Mouse (Mus musculus): ENCODE measurements at regions not wholly inside any gene's neighbourhood (a gene's known extent, or its start where the extent isn't known, plus 50 kb on each side); places are given as distances from the start of the nearest gene placed in this dataset.
"Not testable (repeated sequence)": the region's sequence is repeated elsewhere in the genome, so short reads cannot be mapped to it uniquely, and the experiment has no call there.

- no peak for DNase-seq (ENCODE audit: low spot score in 2 of 2)
Measured at GRCm38 (mm10) chr11:27105920-27106319, 512.1 kb upstream of the Vrk2 start.

- no peak for DNase-seq (ENCODE audit: low spot score in 2 of 2)
Measured at GRCm38 (mm10) chr11:27102906-27103305, 509.1 kb upstream of the Vrk2 start.

GRCm38 (mm10) chr11:27102045-27102444 lies 508.2 kb upstream of the Vrk2 start:
- no peak for DNase-seq (ENCODE audit: low spot score in 2 of 2)

GRCm38 (mm10) chr11:27096615-27097014 lies 502.8 kb upstream of the Vrk2 start:
- no peak for DNase-seq (ENCODE audit: low spot score in 2 of 2)

GRCm38 (mm10) chr11:27095460-27095859 lies 501.7 kb upstream of the Vrk2 start:
- DNase-seq (ENCODE audit: low spot score in 2 of 2): not testable (repeated sequence)

- no peak for DNase-seq (ENCODE audit: low spot score in 2 of 2)
Measured at GRCm38 (mm10) chr11:27086516-27086915, 492.7 kb upstream of the Vrk2 start.

- no peak for DNase-seq (ENCODE audit: low spot score in 2 of 2)
Measured at GRCm38 (mm10) chr11:27081188-27081587, 487.4 kb upstream of the Vrk2 start.

- DNase-seq (ENCODE audit: low spot score in 2 of 2): no peak
Measured at GRCm38 (mm10) chr11:27070381-27070780, 476.6 kb upstream of the Vrk2 start.

- DNase-seq (ENCODE audit: low spot score in 2 of 2): no peak
Measured at GRCm38 (mm10) chr11:27027243-27027852, 433.5 kb upstream of the Vrk2 start.

GRCm38 (mm10) chr11:27025500-27025899 lies 431.7 kb upstream of the Vrk2 start:
- no peak for DNase-seq (ENCODE audit: low spot score in 2 of 2)

- DNase-seq (ENCODE audit: low spot score in 2 of 2): peak; percentile 43 to 60
Measured at GRCm38 (mm10) chr11:26996292-26997099, 402.7 kb upstream of the Vrk2 start.

GRCm38 (mm10) chr11:26981216-26981615 lies 387.4 kb upstream of the Vrk2 start:
- no peak for DNase-seq (ENCODE audit: low spot score in 2 of 2)

- DNase-seq (ENCODE audit: low spot score in 2 of 2): no peak
Measured at GRCm38 (mm10) chr11:26972533-26973081, 378.8 kb upstream of the Vrk2 start.

- DNase-seq (ENCODE audit: low spot score in 2 of 2): no peak
Measured at GRCm38 (mm10) chr11:26971161-26971560, 377.4 kb upstream of the Vrk2 start.

GRCm38 (mm10) chr11:26967427-26967826 lies 373.6 kb upstream of the Vrk2 start:
- DNase-seq (ENCODE audit: low spot score in 2 of 2): no peak

GRCm38 (mm10) chr11:26962928-26963667 lies 369.3 kb upstream of the Vrk2 start:
- no peak for DNase-seq (ENCODE audit: low spot score in 2 of 2)

GRCm38 (mm10) chr11:26962040-26962927 lies 368.5 kb upstream of the Vrk2 start:
- no peak for DNase-seq (ENCODE audit: low spot score in 2 of 2)

GRCm38 (mm10) chr11:26961336-26961980 lies 367.7 kb upstream of the Vrk2 start:
- DNase-seq (ENCODE audit: low spot score in 2 of 2): peak; percentile 89 to 91

GRCm38 (mm10) chr11:26956153-26956552 lies 362.4 kb upstream of the Vrk2 start:
- no peak for DNase-seq (ENCODE audit: low spot score in 2 of 2)

- DNase-seq (ENCODE audit: low spot score in 2 of 2): no peak
Measured at GRCm38 (mm10) chr11:26931766-26932165, 338.0 kb upstream of the Vrk2 start.

GRCm38 (mm10) chr11:26907099-26907498 lies 313.3 kb upstream of the Vrk2 start:
- no peak for DNase-seq (ENCODE audit: low spot score in 2 of 2)

Data from frontal cortex, postnatal 25 days (tissue).